11 mouse cellular contexts compared by ENCODE assay signal in genomic region chr5:151060476-151060875, GRCm38 (mm10).
DNase-seq lines count a peak whose midpoint lies in the region; ATAC-seq and TF ChIP-seq lines count a peak whose summit lies in the region.
"Had no signal": no experiment of that assay in that cellular context is flagged by ENCODE, and none has a peak within 500 bp of the region (broad histone marks: within the 10 kb centered on the region; RNA-seq: fewer than 3 reads in every experiment).

No protein-coding gene starts in this region.

- intact Hi-C loops in left cerebral cortex, postnatal 4 days (cut with DNase I) = no loop called here
- intact Hi-C loops in left cerebral cortex, postnatal 25 days (cut with DNase I) = loop anchor here (5.0 to 10.0 kb wide), 2 partner anchors 206 to 307 kb away; no protein-coding TSS in a partner anchor

- H3K27me3 ChIP-seq in forebrain, embryonic 11.5 days (ENCODE audit: control insufficient read depth, insufficient read depth, low read length) = no peaks in the 10 kb centered on the region
- no peaks in the 10 kb centered on the region for H3K27me3 ChIP-seq in forebrain, embryonic 16.5 days (replicated peaks; ENCODE audit: control insufficient read depth, insufficient read depth, low read length)
- no peaks in the 10 kb centered on the region for H3K27me3 ChIP-seq in hindbrain, postnatal 0 days (ENCODE audit: insufficient read depth, low read length)
- no peaks in the 10 kb centered on the region for H3K27me3 ChIP-seq in neural tube, embryonic 14.5 days (ENCODE audit: control insufficient read depth, insufficient read depth, low read length)
- H3K27me3 ChIP-seq: embryonic facial prominence, embryonic 15.5 days had no signal

- H3K27ac ChIP-seq in forebrain, embryonic 11.5 days (ENCODE audit: low read depth, low read length) = no peak overlapping the region
- no peak overlapping the region for H3K27ac ChIP-seq in forebrain, embryonic 16.5 days (ENCODE audit: low read length)
- no peak overlapping the region for H3K27ac ChIP-seq in hindbrain, postnatal 0 days
- H3K27ac ChIP-seq in neural tube, embryonic 14.5 days (ENCODE audit: low read depth, low read length) = 0 out of 2 replicates have a peak overlapping the region, but pooled peaks have one; percentile 7
- H3K27ac ChIP-seq: embryonic facial prominence, embryonic 15.5 days; liver, embryonic 14.5 days had no signal

- TF ChIP-seq CTCF in hindbrain, postnatal 0 days (IDR thresholded peaks at IDR 0.05; ENCODE audit: low read depth) = no peak

- 0 out of 2 replicates have a peak, but pooled peaks have one; percentile 13 for ATAC-seq in forebrain, embryonic 11.5 days (replicated peaks; ENCODE audit: low FRiP score)
- ATAC-seq in forebrain, embryonic 16.5 days = no peak
- ATAC-seq in hindbrain, postnatal 0 days = 0 out of 2 replicates have a peak, but pooled peaks have one; percentile 30
- 0 out of 2 replicates have a peak, but pooled peaks have one; percentile 51 for ATAC-seq in neural tube, embryonic 14.5 days (ENCODE audit: low read depth)
- ATAC-seq in megakaryocyte progenitor cell, adult 5-6 weeks (replicated peaks; ENCODE audit: poor library complexity) = no peak

- H3K9ac ChIP-seq in forebrain, embryonic 11.5 days (ENCODE audit: low read length) = no peak overlapping the region
- no peak overlapping the region for H3K9ac ChIP-seq in forebrain, embryonic 16.5 days (replicated peaks; ENCODE audit: low read depth, low read length)
- no peak overlapping the region for H3K9ac ChIP-seq in hindbrain, postnatal 0 days (replicated peaks; ENCODE audit: low read length)
- H3K9ac ChIP-seq in neural tube, embryonic 14.5 days (replicated peaks; ENCODE audit: low read depth, low read length) = no peak overlapping the region
- H3K9ac ChIP-seq: embryonic facial prominence, embryonic 15.5 days; liver, embryonic 14.5 days had no signal

- H3K4me3 ChIP-seq in forebrain, embryonic 11.5 days (ENCODE audit: low read depth, low read length) = no peak overlapping the region
- no peak overlapping the region for H3K4me3 ChIP-seq in forebrain, embryonic 16.5 days (replicated peaks; ENCODE audit: low read length)
- no peak overlapping the region for H3K4me3 ChIP-seq in hindbrain, postnatal 0 days (ENCODE audit: low read length)
- no peak overlapping the region for H3K4me3 ChIP-seq in neural tube, embryonic 14.5 days (ENCODE audit: low read depth, low read length)
- H3K4me3 ChIP-seq: embryonic facial prominence, embryonic 15.5 days had no signal

- H3K4me2 ChIP-seq in forebrain, embryonic 11.5 days (ENCODE audit: low read depth, low read length, severe bottlenecking) = no peak overlapping the region
- no peak overlapping the region for H3K4me2 ChIP-seq in forebrain, embryonic 16.5 days (ENCODE audit: low read length)
- peak overlapping the region; percentile 29; the same call in 1 of the 2 replicates for H3K4me2 ChIP-seq in hindbrain, postnatal 0 days (ENCODE audit: low read depth, low read length)
- no peak overlapping the region for H3K4me2 ChIP-seq in neural tube, embryonic 14.5 days (ENCODE audit: low read depth, low read length)
- H3K4me2 ChIP-seq: embryonic facial prominence, embryonic 15.5 days had no signal

- H3K36me3 ChIP-seq in forebrain, embryonic 11.5 days (ENCODE audit: control insufficient read depth, insufficient read depth, low read length) = no peaks in the 10 kb centered on the region
- no peaks in the 10 kb centered on the region for H3K36me3 ChIP-seq in forebrain, embryonic 16.5 days (ENCODE audit: control insufficient read depth, insufficient read depth)
- 0 out of 2 replicates have a peak, but pooled peaks cover 6% of the 10 kb centered on the region for H3K36me3 ChIP-seq in hindbrain, postnatal 0 days (ENCODE audit: insufficient read depth, low read length)
- 0 out of 2 replicates have a peak, but pooled peaks cover 3% of the 10 kb centered on the region for H3K36me3 ChIP-seq in neural tube, embryonic 14.5 days (ENCODE audit: control insufficient read depth, insufficient read depth, low read length)

- H3K4me1 ChIP-seq in forebrain, embryonic 11.5 days (replicated peaks; ENCODE audit: control insufficient read depth, insufficient read depth, low read length) = no peaks in the 10 kb centered on the region
- H3K4me1 ChIP-seq in forebrain, embryonic 16.5 days (replicated peaks; ENCODE audit: control insufficient read depth, insufficient read depth, low read length) = peaks cover 3% of the 10 kb centered on the region; the same call in 1 of the 2 replicates
- no peaks in the 10 kb centered on the region for H3K4me1 ChIP-seq in hindbrain, postnatal 0 days (ENCODE audit: insufficient read depth, low read length)
- peaks cover 5% of the 10 kb centered on the region for H3K4me1 ChIP-seq in neural tube, embryonic 14.5 days (ENCODE audit: control insufficient read depth, insufficient read depth, low read length)

- 80% methylated on average over 12 of the region's 12 CpGs for WGBS in forebrain, embryonic 11.5 days
- 77% methylated on average over 12 of the region's 12 CpGs for WGBS in forebrain, embryonic 16.5 days
- WGBS in hindbrain, postnatal 0 days = 66% methylated on average over 12 of the region's 12 CpGs
- 58% methylated on average over 12 of the region's 12 CpGs for WGBS in neural tube, embryonic 14.5 days

- no peaks in the 10 kb centered on the region; the same call in 1 of the 2 replicates for H3K9me3 ChIP-seq in forebrain, embryonic 11.5 days (ENCODE audit: control insufficient read depth, low read length)
- no peaks in the 10 kb centered on the region for H3K9me3 ChIP-seq in forebrain, embryonic 16.5 days (ENCODE audit: control insufficient read depth, low read length)
- H3K9me3 ChIP-seq in hindbrain, postnatal 0 days (ENCODE audit: low read length) = 0 out of 2 replicates have a peak, but pooled peaks cover 2% of the 10 kb centered on the region
- H3K9me3 ChIP-seq in neural tube, embryonic 14.5 days (ENCODE audit: control insufficient read depth, low read length) = no peaks in the 10 kb centered on the region
- H3K9me3 ChIP-seq: embryonic facial prominence, embryonic 15.5 days had no signal

- no peak for DNase-seq in forebrain, embryonic 11.5 days (ENCODE audit: low spot score)
- peak; percentile 34 for DNase-seq in left cerebral cortex, postnatal 4 days
- DNase-seq in left cerebral cortex, postnatal 25 days (ENCODE audit: low spot score in 2 of 2) = no peak
- peak; percentile 24 for DNase-seq in hindbrain, postnatal 0 days (ENCODE audit: low spot score)
- no peak for DNase-seq in right cerebral cortex, adult 2 months (ENCODE audit: low spot score in 2 of 2)
- DNase-seq: thymus, postnatal 4 days had no signal

Comparison
In these comparisons a context has a peak if more than half of its experiments do, and no peak if none do; other contexts are left out.
1. ATAC-seq: peak in forebrain, embryonic 11.5 days (single experiment), hindbrain, postnatal 0 days (single experiment) and neural tube, embryonic 14.5 days (single experiment); none in forebrain, embryonic 16.5 days (single experiment) and megakaryocyte progenitor cell, adult 5-6 weeks (single experiment).
2. DNase-seq: peak in left cerebral cortex, postnatal 4 days (single experiment) and hindbrain, postnatal 0 days (single experiment); none in forebrain, embryonic 11.5 days (single experiment), left cerebral cortex, postnatal 25 days (0 of 2) and right cerebral cortex, adult 2 months (0 of 2).